Mouse (Mus musculus): Measurements from ENCODE around the gene Satb1. TPM values are rescaled to one million over a fixed set of nuclear protein-coding genes. Genes with fewer than 3 reads are reported as not detected.

The Satb1 gene
- total RNA-seq, 2 experiments from 2014 or later: 69.2 to 73.0 TPM

- no peak for TF ChIP-seq CTCF (conservative IDR thresholded peaks at IDR 0.05)
- DNase-seq (ENCODE audit: low spot score in 2 of 2): no peak
- peak overlapping the region; percentile 80 for H3K4me3 ChIP-seq
- peak overlapping the region; percentile 89 for H3K27ac ChIP-seq
Observed at GRCm38 (mm10) chr17:51812261-51812941, 20.7 kb downstream of the Satb1 start.

DNA sequence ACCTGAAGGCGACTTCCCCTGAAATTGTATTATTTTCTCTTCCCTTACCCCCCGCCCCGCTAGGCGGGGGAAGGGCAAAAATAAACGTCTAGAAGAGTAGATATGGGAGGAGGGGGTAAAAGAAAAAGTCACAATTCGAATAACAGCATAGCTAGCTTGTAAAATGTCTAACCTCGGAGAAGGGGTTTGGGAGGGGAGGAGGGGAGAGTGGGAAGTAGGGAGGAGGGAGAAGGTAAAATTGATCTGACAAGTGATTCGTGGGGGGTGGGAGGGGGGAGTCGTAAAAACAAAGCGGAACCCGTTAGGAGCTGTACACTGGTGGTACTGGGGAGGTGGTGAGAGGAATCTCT, 21.2 kb downstream of the Satb1 start:
- peak overlapping the region; percentile 89; the same call in 1 of the 2 replicates for H3K27ac ChIP-seq
- H3K4me3 ChIP-seq: peak overlapping the region; percentile 80
- no peak for DNase-seq (ENCODE audit: low spot score in 2 of 2)
- no peak for TF ChIP-seq CTCF (conservative IDR thresholded peaks at IDR 0.05)

DNA sequence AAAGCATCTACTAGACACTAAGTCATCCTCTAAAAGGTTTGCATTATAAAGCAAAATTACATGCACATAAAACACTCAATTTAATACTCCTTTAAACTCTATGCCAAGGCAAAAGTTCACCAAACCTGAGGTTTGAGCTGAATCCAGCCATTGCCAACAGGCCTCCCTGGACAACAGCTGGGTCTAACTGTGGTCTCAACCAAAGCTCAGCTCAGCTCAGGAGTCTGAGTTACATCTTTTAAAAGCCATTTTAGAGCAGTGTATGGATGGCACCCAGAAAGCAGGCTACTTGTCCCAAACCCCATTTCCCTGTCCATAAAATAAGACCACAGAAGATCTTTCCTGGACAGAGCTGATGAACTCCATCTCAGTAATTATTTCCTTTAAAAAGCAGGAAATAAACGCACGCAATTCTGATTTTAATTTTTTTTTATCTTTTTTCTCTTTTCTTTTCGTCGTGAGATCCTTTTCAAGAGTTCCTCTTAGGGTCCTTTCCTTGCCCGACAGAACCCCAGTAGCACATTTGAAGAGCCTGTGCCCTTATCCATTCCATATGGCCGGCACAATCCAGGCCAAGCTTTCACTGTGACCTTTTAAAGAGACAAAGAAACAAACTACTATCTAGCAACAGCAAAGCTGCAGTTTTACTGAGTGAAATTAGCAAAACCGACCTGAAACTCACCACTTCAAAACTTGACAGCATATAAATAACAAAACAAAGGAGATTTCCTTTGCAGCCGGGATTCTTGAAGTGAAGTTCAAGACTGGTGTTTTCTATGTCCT, 21.8 kb downstream of the Satb1 start:
- DNase-seq (ENCODE audit: low spot score in 2 of 2): peak in 1 of 2 experiments; percentile 37
- Histone ChIP-seq H3K27ac (peak overlapping the region; percentile 89; the same call in 1 of the 2 replicates), H3K4me3 (peak overlapping the region; percentile 80)
- TF ChIP-seq CTCF (conservative IDR thresholded peaks at IDR 0.05): no peak

- no peak for TF ChIP-seq CTCF (conservative IDR thresholded peaks at IDR 0.05)
- peak overlapping the region; percentile 3; the same call in 1 of the 2 replicates for H3K4me3 ChIP-seq
- peak overlapping the region; percentile 32; the same call in 1 of the 2 replicates for H3K27ac ChIP-seq
- DNase-seq (ENCODE audit: low spot score in 2 of 2): no peak
Observed at GRCm38 (mm10) chr17:51807429-51807828, 25.7 kb downstream of the Satb1 start.

DNA sequence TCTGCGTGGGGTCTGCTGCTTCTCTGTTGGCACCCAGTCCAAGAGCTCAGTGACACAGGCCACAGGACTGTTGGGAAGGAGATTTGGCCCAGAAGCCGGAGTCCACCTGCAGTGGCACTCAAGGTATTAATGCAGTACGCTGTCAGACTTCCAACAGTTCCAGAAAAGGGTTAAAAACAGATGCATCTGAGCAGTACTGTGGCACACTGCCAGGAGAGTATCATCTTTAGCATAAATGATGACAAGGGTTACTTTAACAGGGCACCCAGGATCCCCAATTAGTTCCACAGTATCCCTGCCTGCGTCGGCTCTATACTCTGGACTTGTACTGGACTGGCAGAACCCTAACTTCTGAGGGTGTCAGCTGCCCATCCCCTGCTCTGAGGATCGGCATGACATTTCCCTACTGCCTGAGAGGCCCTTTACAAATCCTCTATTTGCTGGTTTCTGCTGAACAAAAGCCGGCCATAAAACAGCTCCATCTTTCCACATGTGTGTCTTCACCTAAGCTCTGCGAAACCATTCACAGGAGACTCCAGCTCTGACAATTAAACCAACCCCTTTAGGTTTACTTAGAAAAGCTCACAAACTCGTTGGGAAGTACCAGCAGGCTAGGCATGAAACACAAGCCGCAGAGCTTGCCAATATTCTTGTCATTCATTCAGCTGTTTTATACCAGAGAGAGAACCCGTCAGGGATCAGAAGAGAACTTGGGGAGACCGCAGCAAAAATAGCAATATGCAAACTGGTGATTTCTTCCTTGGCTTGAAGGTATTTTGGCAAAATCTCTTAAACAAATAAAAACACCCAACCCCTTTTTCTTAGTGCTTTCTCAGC, 26.7 kb downstream of the Satb1 start:
- no peak for DNase-seq (ENCODE audit: low spot score in 2 of 2)
- no peak overlapping the region; the same call in 1 of the 2 replicates for H3K4me3 ChIP-seq
- no peak for TF ChIP-seq CTCF (conservative IDR thresholded peaks at IDR 0.05)
- H3K27ac ChIP-seq: peak overlapping the region; percentile 52

DNA sequence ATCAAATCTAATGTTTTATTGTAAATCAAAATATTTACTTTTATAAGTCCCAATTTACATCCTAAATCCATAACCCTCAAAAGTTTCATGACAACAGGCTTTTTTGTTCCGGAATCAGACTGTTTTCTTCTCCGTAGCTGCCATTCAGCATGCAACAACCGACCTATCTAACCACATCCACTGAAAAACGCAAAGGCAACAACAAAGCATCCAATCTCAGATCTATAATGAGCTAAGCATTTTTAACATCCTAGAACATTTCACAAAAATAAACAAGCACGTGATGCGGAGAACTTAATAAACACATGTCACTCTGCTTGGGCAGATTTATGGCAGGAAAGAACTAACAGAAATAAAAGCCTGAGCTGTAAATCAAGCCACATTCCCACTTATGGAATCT, 32.9 kb downstream of the Satb1 start:
- H3K27ac ChIP-seq: no peak overlapping the region
- H3K4me3 ChIP-seq: no peak overlapping the region

GRCm38 (mm10) chr17:51796459-51796858, 36.6 kb downstream of the Satb1 start:
- no peak for DNase-seq (ENCODE audit: low spot score in 2 of 2)
- TF ChIP-seq CTCF (conservative IDR thresholded peaks at IDR 0.05): no peak
- Histone ChIP-seq H3K27ac (no peak overlapping the region), H3K4me3 (no peak overlapping the region)

More for the DNA sequence above, 32.9 kb downstream of the Satb1 start:
- DNase-seq (ENCODE audit: low spot score in 2 of 2): no peak
- no peak for TF ChIP-seq CTCF (conservative IDR thresholded peaks at IDR 0.05)

DNA sequence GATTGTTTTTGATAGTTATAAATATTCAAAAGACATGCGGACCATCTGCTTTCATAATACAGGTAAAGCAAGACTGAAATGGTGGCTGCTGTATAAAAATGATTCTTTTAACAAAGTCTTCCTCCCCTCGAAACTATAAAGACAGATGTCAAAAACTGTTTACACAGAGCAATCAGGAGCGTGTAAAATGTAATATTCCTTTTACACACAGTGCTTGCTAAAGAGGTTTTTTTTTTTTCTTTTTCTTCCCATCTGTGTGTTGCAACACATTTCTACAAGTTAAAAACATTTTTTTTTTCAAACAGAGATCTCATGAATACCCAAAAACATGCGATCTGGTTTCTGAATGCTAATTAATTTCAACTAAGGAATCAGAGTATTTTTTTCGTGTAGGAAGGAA, 41.9 kb downstream of the Satb1 start:
- Histone ChIP-seq H3K27ac (peak overlapping the region; percentile 83), H3K4me3 (no peak overlapping the region)
- DNase-seq (ENCODE audit: low spot score in 2 of 2): no peak
- TF ChIP-seq CTCF (conservative IDR thresholded peaks at IDR 0.05): no peak

GRCm38 (mm10) chr17:51790387-51791060, 42.6 kb downstream of the Satb1 start:
- peak in 1 of 2 experiments; percentile 23 for DNase-seq (ENCODE audit: low spot score in 2 of 2)

GRCm38 (mm10) chr17:51789777-51790176, 43.3 kb downstream of the Satb1 start:
- Histone ChIP-seq H3K27ac (peak overlapping the region; percentile 83), H3K4me3 (no peak overlapping the region)
- DNase-seq (ENCODE audit: low spot score in 2 of 2): no peak
- no peak for TF ChIP-seq CTCF (conservative IDR thresholded peaks at IDR 0.05)

More at GRCm38 (mm10) chr17:51790387-51791060, 42.6 kb downstream of the Satb1 start:
- no peak for TF ChIP-seq CTCF (conservative IDR thresholded peaks at IDR 0.05)
- Histone ChIP-seq H3K4me3 (peak overlapping the region; percentile 44), H3K27ac (peak overlapping the region; percentile 83)

DNA sequence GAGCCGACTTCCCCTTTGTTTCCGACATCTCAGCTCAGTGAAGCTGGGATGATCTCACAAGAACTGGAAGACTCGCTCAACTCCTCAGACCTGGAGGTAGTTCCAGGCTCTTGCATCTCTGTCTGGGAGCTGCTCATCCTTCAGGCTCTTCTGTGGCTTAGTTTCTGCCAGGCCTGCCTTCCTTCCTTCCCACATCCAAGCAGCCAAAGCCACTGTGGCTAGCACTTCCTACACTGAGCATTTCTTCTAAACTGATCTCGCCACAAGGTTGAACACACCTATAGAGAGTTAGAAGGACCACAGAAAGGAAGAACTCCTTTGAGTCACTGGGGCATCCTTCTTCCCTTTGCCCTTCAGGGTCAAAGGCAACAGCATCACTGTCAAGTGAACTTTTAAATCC, 44.0 kb downstream of the Satb1 start:
- H3K27ac ChIP-seq: no peak overlapping the region
- no peak for TF ChIP-seq CTCF (conservative IDR thresholded peaks at IDR 0.05)
- H3K4me3 ChIP-seq: no peak overlapping the region
- DNase-seq (ENCODE audit: low spot score in 2 of 2): no peak

DNA sequence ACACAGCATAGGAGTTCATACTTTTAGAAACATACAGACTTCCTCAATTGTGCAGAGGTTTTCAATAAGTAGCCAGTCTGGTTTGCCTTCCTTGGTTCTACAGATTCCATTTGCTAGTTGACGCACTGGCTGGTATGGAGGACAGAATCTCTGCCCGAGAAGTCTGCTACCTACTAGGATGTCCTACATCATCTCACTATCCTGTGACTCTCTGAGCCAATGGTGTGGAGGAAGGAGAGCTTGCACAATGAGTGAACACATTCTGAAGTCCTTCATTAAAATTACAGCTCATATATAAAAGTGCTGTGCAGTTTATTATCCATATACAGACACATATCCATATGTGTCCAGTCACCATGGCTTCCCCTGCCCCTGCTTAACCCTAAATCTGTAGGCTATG, 45.1 kb downstream of the Satb1 start:
- no peak overlapping the region for H3K4me3 ChIP-seq
- H3K27ac ChIP-seq: no peak overlapping the region
- TF ChIP-seq CTCF (conservative IDR thresholded peaks at IDR 0.05): no peak
- no peak for DNase-seq (ENCODE audit: low spot score in 2 of 2)

Data from layer of hippocampus, adult 2 months (tissue).